Mouse (Mus musculus) left cerebral cortex, adult 2 months (tissue): ENCODE data around the gene Gatad2b. TPM values are rescaled to one million over a fixed set of nuclear protein-coding genes. Genes with fewer than 3 reads are reported as not detected.
A peak's percentile ranks its signal among the peaks of the same experiment; 100 is the strongest.
"Not testable (repeated sequence)": the region's sequence is repeated elsewhere in the genome, so short reads cannot be mapped to it uniquely, and the experiment has no call there.

ENCODE experiments used
- DNase-seq, 2 experiments: peaks; one replicate each; pipeline ENCODE4 v3.0.0; 2021 to 2022; ENCODE audit warnings: low spot score in 2 of 2, mixed read lengths in 1 of 2; ENCODE audit errors: extremely low spot score in 1 of 2
- H3K27ac ChIP-seq: fragments of 200-600 bp; 2 replicates; pipeline ENCODE4 v1.8.1; 2022
- H3K4me3 ChIP-seq: fragments of 200-600 bp; 2 replicates; pipeline ENCODE4 v1.8.1; 2022
- CTCF ChIP-seq: fragments of 200-600 bp; IDR thresholded peaks from 2 replicates; pipeline ENCODE4 v1.8.1; 2022; ENCODE audit warnings: antibody characterized with exemption, mild to moderate bottlenecking, moderate library complexity
- intact Hi-C: fragments of 180-260 bp; cut with DNase I; formaldehyde crosslinking; loops from one replicate; pipeline ENCODE4 v1.15.1; 2025
- total RNA-seq, 2 experiments: library from RNA; stranded (reverse); gene quantifications; 2 replicates each; pipeline ENCODE4 v1.2.3; 2021

Gatad2b gene
- total RNA-seq, 2 experiments from 2014 or later, result 93.5 to 103 TPM

- TF ChIP-seq CTCF, result peak; percentile 17
- Histone ChIP-seq H3K4me3 (no peak overlapping the region), H3K27ac (no peak overlapping the region)
- intact Hi-C loops, result no loop called here
- DNase-seq, result no peak
Observed at GRCm38 (mm10) chr3:90284150-90284549, 8.8 kb upstream of the Gatad2b start.

- intact Hi-C loops, H3K27ac ChIP-seq, H3K4me3 ChIP-seq, DNase-seq: not testable (repeated sequence)
Observed at GRCm38 (mm10) chr3:90289403-90289802, 3.6 kb upstream of the Gatad2b start.

GRCm38 (mm10) chr3:90290602-90291001, 2.4 kb upstream of the Gatad2b start:
- peak; percentile 22 for TF ChIP-seq CTCF
- intact Hi-C loops, result loop anchor here (5.0 to 10.0 kb wide), 2 partner anchors 82 to 184 kb away; partner anchors contain the start of gene Ilf2
- no peak for DNase-seq
- H3K27ac ChIP-seq, result no peak overlapping the region
- no peak overlapping the region for H3K4me3 ChIP-seq

GRCm38 (mm10) chr3:90291982-90292344, 1.0 kb upstream of the Gatad2b start:
- intact Hi-C loops, result loop anchor here (2.0 to 10.0 kb wide), 3 partner anchors 27 to 183 kb away; partner anchors contain the start of genes Dennd4b and Ilf2
- no peak for DNase-seq
- no peak for TF ChIP-seq CTCF
- peak overlapping the region; percentile 55 for H3K4me3 ChIP-seq
- H3K27ac ChIP-seq, result peak overlapping the region; percentile 91

GRCm38 (mm10) chr3:90293352-90294063, 530 bp downstream of the Gatad2b start:
- DNase-seq, result peak; percentile 20 to 39
- intact Hi-C loops, result loop anchor here (2.0 to 10.0 kb wide), 3 partner anchors 29 to 181 kb away; partner anchors contain the start of genes Dennd4b and Ilf2
- Histone ChIP-seq H3K27ac (peak overlapping the region; percentile 97), H3K4me3 (peak overlapping the region; percentile 62)
- no peak for TF ChIP-seq CTCF

GRCm38 (mm10) chr3:90294064-90294440, 1.1 kb downstream of the Gatad2b start:
- Histone ChIP-seq H3K4me3 (peak overlapping the region; percentile 62), H3K27ac (peak overlapping the region; percentile 97)
- no peak for TF ChIP-seq CTCF
- DNase-seq, result no peak
- intact Hi-C loops, result loop anchor here (5.0 to 10.0 kb wide), 2 partner anchors 78 to 181 kb away; partner anchors contain the start of gene Ilf2

GRCm38 (mm10) chr3:90294651-90295050, 1.7 kb downstream of the Gatad2b start:
- no peak for TF ChIP-seq CTCF
- Histone ChIP-seq H3K4me3 (peak overlapping the region; percentile 62), H3K27ac (no peak overlapping the region)
- no peak for DNase-seq
- intact Hi-C loops, result loop anchor here (5.0 to 10.0 kb wide), 2 partner anchors 78 to 180 kb away; partner anchors contain the start of gene Ilf2

GRCm38 (mm10) chr3:90305801-90306200, 12.8 kb downstream of the Gatad2b start:
- Histone ChIP-seq H3K4me3 (no peak overlapping the region), H3K27ac (no peak overlapping the region)
- intact Hi-C loops, result no loop called here
- DNase-seq, result no peak
- TF ChIP-seq CTCF, result no peak

- intact Hi-C loops, result no loop called here
- H3K4me3 ChIP-seq, result no peak overlapping the region
- DNase-seq, result no peak
- H3K27ac ChIP-seq, result no peak overlapping the region
- TF ChIP-seq CTCF, result no peak
Observed at GRCm38 (mm10) chr3:90309589-90309988, 16.6 kb downstream of the Gatad2b start.

- TF ChIP-seq CTCF, result peak; percentile 41
- no peak for DNase-seq
- Histone ChIP-seq H3K27ac (no peak overlapping the region), H3K4me3 (no peak overlapping the region)
- intact Hi-C loops, result no loop called here
Observed at GRCm38 (mm10) chr3:90313367-90313766, 20.4 kb downstream of the Gatad2b start.

- DNase-seq, result no peak
- no peak overlapping the region for H3K27ac ChIP-seq
- intact Hi-C loops, result no loop called here
- no peak for TF ChIP-seq CTCF
- no peak overlapping the region for H3K4me3 ChIP-seq
Observed at GRCm38 (mm10) chr3:90314241-90314640, 21.3 kb downstream of the Gatad2b start.

- intact Hi-C loops, result no loop called here
- H3K27ac ChIP-seq, result peak overlapping the region; percentile 42; the same call in 1 of the 2 replicates
- TF ChIP-seq CTCF, result no peak
- no peak overlapping the region for H3K4me3 ChIP-seq
- no peak for DNase-seq
Observed at GRCm38 (mm10) chr3:90322289-90322688, 29.3 kb downstream of the Gatad2b start.

- Histone ChIP-seq H3K27ac (peak overlapping the region; percentile 42; the same call in 1 of the 2 replicates), H3K4me3 (no peak overlapping the region)
- no peak for TF ChIP-seq CTCF
- peak; percentile 61 to 66 for DNase-seq
- intact Hi-C loops, result no loop called here
Observed at GRCm38 (mm10) chr3:90323119-90323518, 30.1 kb downstream of the Gatad2b start.
